Mouse (Mus musculus) thymus, postnatal 25 days (tissue): Measurements from ENCODE around the gene Dhx38.

Experiments
- DNase-seq: peaks from one replicate; pipeline ENCODE4 v3.0.0; 2022

Gene Dhx38

GRCm38 (mm10) chr8:109542748-109543519 is 22.7 kb downstream of the Dhx38 start:
- DNase-seq: no peak

- DNase-seq: no peak
Observed at GRCm38 (mm10) chr8:109542165-109542564, 23.5 kb downstream of the Dhx38 start.

- DNase-seq: peak; percentile 64
Observed at GRCm38 (mm10) chr8:109536703-109537102, 29.0 kb downstream of the Dhx38 start.

GRCm38 (mm10) chr8:109535140-109535990 is 30.3 kb downstream of the Dhx38 start:
- peak; percentile 55 for DNase-seq

- no peak for DNase-seq
Observed at GRCm38 (mm10) chr8:109524008-109524407, 41.7 kb downstream of the Dhx38 start.

GRCm38 (mm10) chr8:109505560-109505959 is 60.1 kb downstream of the Dhx38 start:
- DNase-seq: no peak

- DNase-seq: no peak
Observed at GRCm38 (mm10) chr8:109503566-109503965, 62.1 kb downstream of the Dhx38 start.

- no peak for DNase-seq
Observed at GRCm38 (mm10) chr8:109499009-109499717, 66.5 kb downstream of the Dhx38 start.
